Mouse (Mus musculus): Measurements from ENCODE around the gene Stab2. TPM values are rescaled to one million over a fixed set of nuclear protein-coding genes. Genes with fewer than 3 reads are reported as not detected.
A peak's percentile ranks its signal among the peaks of the same experiment; 100 is the strongest.

The Stab2 gene
- polyA plus RNA-seq, 1 experiment from 2014 or later = 0.29 TPM

DNA sequence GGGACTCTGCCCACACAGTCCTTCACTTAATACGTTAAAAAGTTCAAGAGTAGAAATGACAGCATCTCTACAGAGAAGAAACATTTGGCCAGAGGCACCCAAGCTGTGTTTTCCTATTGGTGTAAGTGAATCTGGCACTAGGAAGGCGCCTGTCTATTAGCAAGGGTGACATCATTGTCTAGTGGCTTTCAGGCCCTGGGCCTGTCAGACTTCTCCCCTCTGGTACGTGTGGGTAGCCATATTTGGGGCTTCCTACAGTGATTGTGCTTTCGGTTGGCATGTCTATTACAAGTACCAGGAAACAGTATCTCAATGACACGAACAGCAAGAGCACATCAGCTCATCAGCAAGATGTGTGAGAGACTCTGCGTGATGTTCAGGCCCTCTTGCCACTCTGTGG, 31.5 kb upstream of the Stab2 start:
- no peak for ATAC-seq (replicated peaks; ENCODE audit: insufficient number of reproducible peaks, low FRiP score, low TSS enrichment, low read depth)
- Histone ChIP-seq H3K4me3 (ENCODE audit: low read depth, low read length) (no peak overlapping the region), H3K4me2 (ENCODE audit: low read depth, low read length) (no peak overlapping the region), H3K36me3 (replicated peaks; ENCODE audit: control insufficient read depth, insufficient read depth, low read depth, low read length) (no peaks in the 10 kb centered on the region), H3K9me3 (replicated peaks; ENCODE audit: control insufficient read depth, low read length) (no peaks in the 10 kb centered on the region), H3K27me3 (ENCODE audit: control insufficient read depth, insufficient read depth, low read length) (no peaks in the 10 kb centered on the region), H3K27ac (replicated peaks; ENCODE audit: low read depth, low read length) (no peak overlapping the region), H3K9ac (replicated peaks; ENCODE audit: low read length) (no peak overlapping the region), H3K4me1 (ENCODE audit: control insufficient read depth, insufficient read depth, low read length) (no peaks in the 10 kb centered on the region)
- WGBS = 83% methylated on average over 6 of the region's 6 CpGs
- DNase-seq (ENCODE audit: low spot score) = no peak

DNA sequence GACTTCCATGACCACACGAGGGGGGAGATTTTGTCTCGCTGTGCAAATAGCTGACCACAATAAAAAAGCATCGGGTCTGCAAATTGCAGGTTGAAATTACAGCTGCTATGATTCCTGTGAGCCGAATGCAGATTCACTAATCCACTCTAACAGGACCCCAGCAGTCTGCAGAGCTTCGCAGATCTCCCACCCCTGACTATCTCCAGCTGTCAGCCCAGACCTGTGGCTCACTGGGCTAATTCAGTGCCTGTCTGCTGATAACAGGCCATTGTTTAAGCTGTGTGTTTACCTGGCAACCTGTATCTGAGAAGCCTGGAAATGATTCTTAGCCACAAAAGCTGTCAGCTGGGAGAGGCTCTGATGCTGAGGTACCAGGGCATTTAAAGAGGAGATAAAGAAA, 29.2 kb upstream of the Stab2 start:
- no peak overlapping the region for H3K4me2 ChIP-seq (ENCODE audit: low read depth, low read length)
- ATAC-seq (replicated peaks; ENCODE audit: insufficient number of reproducible peaks, low FRiP score, low TSS enrichment, low read depth) = no peak
- no peaks in the 10 kb centered on the region for H3K27me3 ChIP-seq (ENCODE audit: control insufficient read depth, insufficient read depth, low read length)
- no peak overlapping the region for H3K4me3 ChIP-seq (ENCODE audit: low read depth, low read length)
- H3K4me1 ChIP-seq (ENCODE audit: control insufficient read depth, insufficient read depth, low read length) = no peaks in the 10 kb centered on the region
- H3K9ac ChIP-seq (replicated peaks; ENCODE audit: low read length) = no peak overlapping the region
- WGBS = 59% methylated on average over 5 of the region's 5 CpGs
- H3K9me3 ChIP-seq (replicated peaks; ENCODE audit: control insufficient read depth, low read length) = no peaks in the 10 kb centered on the region
- H3K27ac ChIP-seq (replicated peaks; ENCODE audit: low read depth, low read length) = no peak overlapping the region
- no peak for DNase-seq (ENCODE audit: low spot score)
- H3K36me3 ChIP-seq (replicated peaks; ENCODE audit: control insufficient read depth, insufficient read depth, low read depth, low read length) = no peaks in the 10 kb centered on the region

DNA sequence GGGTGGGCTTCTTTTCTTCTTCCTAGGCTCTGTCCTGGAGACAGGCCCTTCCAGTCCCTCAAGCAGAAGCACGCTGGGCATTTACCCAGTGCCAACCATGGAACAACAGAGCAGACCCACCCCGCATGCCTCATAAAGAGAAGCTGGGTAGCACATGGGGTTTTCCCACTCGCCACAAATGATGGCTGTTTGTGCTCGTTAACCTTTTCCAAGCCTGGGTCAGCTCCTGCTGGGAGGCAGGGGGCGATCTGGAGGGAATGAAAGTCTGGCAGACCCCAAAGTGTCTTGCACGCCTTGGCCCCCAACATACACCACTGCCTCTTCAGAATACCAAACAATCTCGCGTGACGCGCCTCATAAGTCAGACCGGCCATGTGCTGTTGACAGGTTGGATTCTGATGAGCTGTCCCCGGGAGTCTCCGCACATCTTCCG, 28.5 kb upstream of the Stab2 start:
- no peaks in the 10 kb centered on the region for H3K4me1 ChIP-seq (ENCODE audit: control insufficient read depth, insufficient read depth, low read length)
- no peaks in the 10 kb centered on the region for H3K27me3 ChIP-seq (ENCODE audit: control insufficient read depth, insufficient read depth, low read length)
- no peak for DNase-seq (ENCODE audit: low spot score)
- no peaks in the 10 kb centered on the region for H3K36me3 ChIP-seq (replicated peaks; ENCODE audit: control insufficient read depth, insufficient read depth, low read depth, low read length)
- H3K9ac ChIP-seq (replicated peaks; ENCODE audit: low read length) = no peak overlapping the region
- H3K4me3 ChIP-seq (ENCODE audit: low read depth, low read length) = no peak overlapping the region
- ATAC-seq (replicated peaks; ENCODE audit: insufficient number of reproducible peaks, low FRiP score, low TSS enrichment, low read depth) = no peak
- 56% methylated on average over 14 of the region's 14 CpGs for WGBS
- H3K4me2 ChIP-seq (ENCODE audit: low read depth, low read length) = no peak overlapping the region
- H3K9me3 ChIP-seq (replicated peaks; ENCODE audit: control insufficient read depth, low read length) = no peaks in the 10 kb centered on the region
- no peak overlapping the region for H3K27ac ChIP-seq (replicated peaks; ENCODE audit: low read depth, low read length)

DNA sequence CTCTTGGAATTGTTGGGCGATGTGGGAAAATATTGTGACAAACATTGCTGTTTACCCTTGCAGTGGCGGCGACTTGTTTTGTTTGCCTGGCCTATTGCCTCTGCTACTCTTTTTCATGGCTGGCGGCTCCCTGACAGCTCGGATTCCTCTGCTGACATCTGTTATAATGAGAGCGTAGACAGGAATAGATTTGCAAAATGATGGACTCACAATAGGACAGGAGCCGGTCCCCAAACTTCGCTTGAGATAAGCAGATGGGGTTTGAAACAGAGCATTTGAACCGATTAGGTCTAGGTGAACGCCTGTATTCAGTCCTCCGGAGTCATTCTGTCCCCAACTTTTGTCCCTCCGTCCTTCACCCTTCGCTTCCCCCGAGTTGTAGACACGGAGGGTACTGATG, 28.0 kb upstream of the Stab2 start:
- Histone ChIP-seq H3K4me2 (ENCODE audit: low read depth, low read length) (no peak overlapping the region), H3K4me1 (ENCODE audit: control insufficient read depth, insufficient read depth, low read length) (no peaks in the 10 kb centered on the region), H3K27ac (replicated peaks; ENCODE audit: low read depth, low read length) (no peak overlapping the region), H3K36me3 (replicated peaks; ENCODE audit: control insufficient read depth, insufficient read depth, low read depth, low read length) (no peaks in the 10 kb centered on the region), H3K4me3 (ENCODE audit: low read depth, low read length) (no peak overlapping the region), H3K27me3 (ENCODE audit: control insufficient read depth, insufficient read depth, low read length) (no peaks in the 10 kb centered on the region), H3K9me3 (replicated peaks; ENCODE audit: control insufficient read depth, low read length) (no peaks in the 10 kb centered on the region), H3K9ac (replicated peaks; ENCODE audit: low read length) (no peak overlapping the region)
- 85% methylated on average over 15 of the region's 15 CpGs for WGBS
- ATAC-seq (replicated peaks; ENCODE audit: insufficient number of reproducible peaks, low FRiP score, low TSS enrichment, low read depth) (no peak), DNase-seq (ENCODE audit: low spot score) (no peak)

DNA sequence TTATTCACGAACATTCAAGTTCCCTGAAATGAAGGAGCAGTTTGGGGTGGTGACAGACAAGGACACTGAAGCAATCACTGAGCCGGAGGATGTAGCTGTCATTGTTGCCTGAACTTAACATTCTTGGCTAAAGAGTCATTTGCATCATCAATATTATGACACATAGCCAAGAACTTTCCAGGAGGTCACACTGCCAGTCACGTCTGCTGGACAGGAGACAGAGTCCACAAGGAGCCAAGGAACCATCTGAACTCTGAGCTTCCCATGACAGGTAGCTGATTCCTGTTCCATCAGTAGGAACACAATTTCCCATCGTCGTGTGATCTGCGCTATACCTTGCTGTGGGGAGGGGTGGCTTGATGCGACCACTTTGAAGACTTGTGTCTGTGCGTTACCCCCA, 24.9 kb upstream of the Stab2 start:
- Histone ChIP-seq H3K4me2 (ENCODE audit: low read depth, low read length) (no peak overlapping the region), H3K36me3 (replicated peaks; ENCODE audit: control insufficient read depth, insufficient read depth, low read depth, low read length) (no peaks in the 10 kb centered on the region), H3K9ac (replicated peaks; ENCODE audit: low read length) (no peak overlapping the region), H3K4me1 (ENCODE audit: control insufficient read depth, insufficient read depth, low read length) (no peaks in the 10 kb centered on the region), H3K9me3 (replicated peaks; ENCODE audit: control insufficient read depth, low read length) (no peaks in the 10 kb centered on the region), H3K27ac (replicated peaks; ENCODE audit: low read depth, low read length) (no peak overlapping the region), H3K4me3 (ENCODE audit: low read depth, low read length) (no peak overlapping the region), H3K27me3 (ENCODE audit: control insufficient read depth, insufficient read depth, low read length) (no peaks in the 10 kb centered on the region)
- DNase-seq (ENCODE audit: low spot score) (no peak), ATAC-seq (replicated peaks; ENCODE audit: insufficient number of reproducible peaks, low FRiP score, low TSS enrichment, low read depth) (no peak)
- WGBS = 91% methylated on average over 8 of the region's 8 CpGs

DNA sequence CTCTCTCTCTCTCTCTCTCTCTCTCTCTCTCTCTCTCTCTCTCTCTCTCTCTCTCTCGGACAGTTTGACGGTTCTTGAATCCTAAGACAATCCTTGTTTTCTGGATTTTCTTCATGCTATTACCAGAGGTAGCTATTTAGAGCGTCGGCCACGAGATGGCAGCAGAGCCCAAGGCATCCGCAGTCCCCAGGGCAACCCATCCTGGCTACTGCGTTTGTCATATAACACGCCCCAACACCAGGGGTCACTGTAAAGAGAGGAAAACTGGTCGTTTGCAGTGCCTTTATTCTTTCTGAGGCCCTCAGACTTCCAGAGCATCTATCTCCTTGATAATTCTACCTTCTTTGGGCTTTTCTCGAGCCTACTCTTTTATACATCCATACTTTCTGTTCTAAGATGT, 17.1 kb upstream of the Stab2 start:
- Histone ChIP-seq H3K27ac (replicated peaks; ENCODE audit: low read depth, low read length) (no peak overlapping the region), H3K4me3 (ENCODE audit: low read depth, low read length) (no peak overlapping the region), H3K36me3 (replicated peaks; ENCODE audit: control insufficient read depth, insufficient read depth, low read depth, low read length) (no peaks in the 10 kb centered on the region), H3K4me2 (ENCODE audit: low read depth, low read length) (no peak overlapping the region), H3K4me1 (ENCODE audit: control insufficient read depth, insufficient read depth, low read length) (no peaks in the 10 kb centered on the region), H3K27me3 (ENCODE audit: control insufficient read depth, insufficient read depth, low read length) (no peaks in the 10 kb centered on the region), H3K9ac (replicated peaks; ENCODE audit: low read length) (no peak overlapping the region), H3K9me3 (replicated peaks; ENCODE audit: control insufficient read depth, low read length) (no peaks in the 10 kb centered on the region)
- peak; percentile 94 for DNase-seq (ENCODE audit: low spot score)
- 3% methylated on average over 9 of the region's 10 CpGs for WGBS
- peak; percentile 79 for ATAC-seq (replicated peaks; ENCODE audit: insufficient number of reproducible peaks, low FRiP score, low TSS enrichment, low read depth)

DNA sequence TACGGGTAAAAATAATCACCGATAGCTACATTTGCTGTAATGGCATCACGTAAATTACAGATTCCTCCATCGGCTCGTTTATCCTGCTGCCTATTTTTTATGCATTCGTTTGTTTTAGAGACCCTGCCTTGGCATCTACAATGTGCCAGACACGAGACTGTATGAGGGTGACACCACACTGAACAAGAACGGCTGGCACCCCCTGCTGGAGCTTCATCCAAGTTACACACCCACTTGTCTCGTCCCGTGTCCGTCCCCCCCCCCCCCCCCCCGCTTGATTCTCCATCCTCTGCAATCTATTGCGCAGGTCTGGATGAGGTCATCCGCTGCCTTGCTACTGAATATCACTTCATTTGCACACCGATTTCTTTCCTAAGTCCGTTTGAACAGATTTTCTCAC, 12.9 kb upstream of the Stab2 start:
- Histone ChIP-seq H3K36me3 (replicated peaks; ENCODE audit: control insufficient read depth, insufficient read depth, low read depth, low read length) (no peaks in the 10 kb centered on the region), H3K27ac (replicated peaks; ENCODE audit: low read depth, low read length) (no peak overlapping the region), H3K4me2 (ENCODE audit: low read depth, low read length) (no peak overlapping the region), H3K27me3 (ENCODE audit: control insufficient read depth, insufficient read depth, low read length) (no peaks in the 10 kb centered on the region), H3K9ac (replicated peaks; ENCODE audit: low read length) (no peak overlapping the region), H3K4me3 (ENCODE audit: low read depth, low read length) (no peak overlapping the region), H3K4me1 (ENCODE audit: control insufficient read depth, insufficient read depth, low read length) (no peaks in the 10 kb centered on the region), H3K9me3 (replicated peaks; ENCODE audit: control insufficient read depth, low read length) (no peaks in the 10 kb centered on the region)
- ATAC-seq (replicated peaks; ENCODE audit: insufficient number of reproducible peaks, low FRiP score, low TSS enrichment, low read depth) = no peak
- peak; percentile 39 for DNase-seq (ENCODE audit: low spot score)
- WGBS = 72% methylated on average over 15 of the region's 16 CpGs

DNA sequence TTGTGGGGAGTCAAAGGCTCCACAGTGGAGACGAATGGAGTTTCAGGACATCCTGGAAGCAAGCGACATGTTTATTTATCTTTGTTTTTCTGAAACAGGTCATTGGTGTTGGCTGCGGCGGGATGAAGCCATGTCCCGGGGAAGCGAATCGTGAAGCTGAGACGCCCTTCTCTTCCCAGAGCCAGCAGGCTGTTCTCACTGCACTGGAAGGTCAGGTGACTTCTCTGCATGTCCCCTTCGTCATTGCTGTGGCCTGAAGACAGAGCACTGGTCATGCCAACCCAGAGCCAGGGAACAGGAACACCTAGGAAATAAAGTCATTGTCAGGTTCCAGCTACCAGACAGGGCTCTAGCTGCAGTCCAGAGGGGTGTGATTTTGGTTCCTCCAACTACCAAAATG, 11.1 kb upstream of the Stab2 start:
- Histone ChIP-seq H3K27ac (replicated peaks; ENCODE audit: low read depth, low read length) (no peak overlapping the region), H3K4me2 (ENCODE audit: low read depth, low read length) (no peak overlapping the region), H3K9ac (replicated peaks; ENCODE audit: low read length) (no peak overlapping the region), H3K4me3 (ENCODE audit: low read depth, low read length) (no peak overlapping the region), H3K27me3 (ENCODE audit: control insufficient read depth, insufficient read depth, low read length) (no peaks in the 10 kb centered on the region), H3K36me3 (replicated peaks; ENCODE audit: control insufficient read depth, insufficient read depth, low read depth, low read length) (no peaks in the 10 kb centered on the region), H3K9me3 (replicated peaks; ENCODE audit: control insufficient read depth, low read length) (no peaks in the 10 kb centered on the region), H3K4me1 (ENCODE audit: control insufficient read depth, insufficient read depth, low read length) (no peaks in the 10 kb centered on the region)
- 76% methylated on average over 9 of the region's 9 CpGs for WGBS
- ATAC-seq (replicated peaks; ENCODE audit: insufficient number of reproducible peaks, low FRiP score, low TSS enrichment, low read depth) = no peak
- DNase-seq (ENCODE audit: low spot score) = no peak

Data from embryonic facial prominence, embryonic 11.5 days (tissue).